In the genomic region with DNA sequence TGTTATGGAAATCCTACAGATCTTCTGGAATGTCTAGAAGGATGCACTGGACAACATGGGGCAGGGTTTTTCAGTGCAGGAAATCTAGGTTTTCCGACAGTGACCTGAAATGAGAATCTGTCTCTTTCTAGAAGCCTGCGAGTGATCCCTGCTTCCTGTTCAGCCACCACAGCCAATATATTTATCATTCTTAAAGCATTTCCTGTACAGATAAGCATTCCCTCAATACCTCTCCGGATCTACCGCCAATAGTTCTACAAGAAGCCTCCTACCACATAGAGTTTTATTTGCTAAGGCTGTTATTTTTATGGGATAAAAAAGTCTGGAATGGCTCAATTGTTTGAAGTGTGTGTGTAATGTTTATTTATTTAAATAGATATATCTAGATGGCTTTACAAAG, we compare ENCODE assay signal across 19 mouse cellular contexts. TPM values are rescaled to one million over a fixed set of nuclear protein-coding genes. Genes with fewer than 3 reads are reported as not detected.
DNase-seq lines count a peak whose midpoint lies in the region; ATAC-seq and TF ChIP-seq lines count a peak whose summit lies in the region.
"Had no signal": no experiment of that assay in that cellular context is flagged by ENCODE, and none has a peak within 500 bp of the region (broad histone marks: within the 10 kb centered on the region; RNA-seq: fewer than 3 reads in every experiment).

No protein-coding gene starts in this region.

- H3K27me3 ChIP-seq in heart, embryonic 13.5 days (replicated peaks): no peaks in the 10 kb centered on the region
- no peaks in the 10 kb centered on the region for H3K27me3 ChIP-seq in heart, postnatal 0 days (ENCODE audit: control insufficient read depth, insufficient read depth, low read length)
- H3K27me3 ChIP-seq: embryonic facial prominence, embryonic 12.5 days; forebrain, embryonic 12.5 days; intestine, embryonic 15.5 days; kidney, embryonic 15.5 days had no signal

- 42% methylated on average over 4 of the region's 4 CpGs for WGBS in heart, embryonic 13.5 days
- WGBS in heart, postnatal 0 days: 47% methylated on average over 4 of the region's 4 CpGs

- H3K27ac ChIP-seq in heart, embryonic 13.5 days (replicated peaks): peak overlapping the region; percentile 68
- peak overlapping the region; percentile 36 for H3K27ac ChIP-seq in heart, postnatal 0 days (ENCODE audit: low read depth)
- H3K27ac ChIP-seq: embryonic facial prominence, embryonic 12.5 days; forebrain, embryonic 12.5 days; hindbrain, embryonic 14.5 days; intestine, embryonic 15.5 days; kidney, embryonic 15.5 days had no signal

- H3K4me2 ChIP-seq in heart, embryonic 13.5 days: no peak overlapping the region
- no peak overlapping the region for H3K4me2 ChIP-seq in heart, postnatal 0 days (ENCODE audit: low read depth, low read length)
- H3K4me2 ChIP-seq: embryonic facial prominence, embryonic 12.5 days; forebrain, embryonic 12.5 days; hindbrain, embryonic 14.5 days; intestine, embryonic 15.5 days; kidney, embryonic 15.5 days had no signal

- TF ChIP-seq CTCF in heart, postnatal 0 days (IDR thresholded peaks at IDR 0.05; ENCODE audit: low read depth): no peak

- H3K36me3 ChIP-seq in heart, embryonic 13.5 days: no peaks in the 10 kb centered on the region
- H3K36me3 ChIP-seq in heart, postnatal 0 days (replicated peaks; ENCODE audit: control insufficient read depth, insufficient read depth, low read length): no peaks in the 10 kb centered on the region
- H3K36me3 ChIP-seq: embryonic facial prominence, embryonic 12.5 days; forebrain, embryonic 12.5 days; intestine, embryonic 15.5 days; kidney, embryonic 15.5 days had no signal

- intact Hi-C loops in heart, postnatal 36 days (cut with DNase I): no loop called here

- ATAC-seq in heart, embryonic 13.5 days (ENCODE audit: extremely low read depth, insufficient number of reproducible peaks, low FRiP score, low TSS enrichment): no peak
- ATAC-seq in heart, postnatal 0 days (ENCODE audit: insufficient read depth, low read depth): no peak
- 0 out of 2 replicates have a peak, but pooled peaks have one; percentile 8 for ATAC-seq in common myeloid progenitor, adult 5-6 weeks (replicated peaks; ENCODE audit: low read depth, poor library complexity, severe bottlenecking)
- ATAC-seq: forebrain, embryonic 16.5 days; intestine, embryonic 15.5 days had no signal

- H3K4me3 ChIP-seq in heart, embryonic 13.5 days: no peak overlapping the region
- H3K4me3 ChIP-seq in heart, postnatal 0 days (ENCODE audit: low read depth, low read length): no peak overlapping the region
- H3K4me3 ChIP-seq: embryonic facial prominence, embryonic 12.5 days; forebrain, embryonic 12.5 days; intestine, embryonic 15.5 days; kidney, embryonic 15.5 days had no signal

- H3K4me1 ChIP-seq in heart, embryonic 13.5 days: 0 out of 2 replicates have a peak, but pooled peaks cover 3% of the 10 kb centered on the region
- no peaks in the 10 kb centered on the region for H3K4me1 ChIP-seq in heart, postnatal 0 days (ENCODE audit: control insufficient read depth, insufficient read depth)
- H3K4me1 ChIP-seq: embryonic facial prominence, embryonic 12.5 days; forebrain, embryonic 12.5 days; intestine, embryonic 15.5 days had no signal

- DNase-seq in heart, postnatal 4 days: no peak
- peak; percentile 20 for DNase-seq in heart, postnatal 0 days (ENCODE audit: low spot score)
- no peak for DNase-seq in heart, postnatal 36 days
- peak; percentile 20 for DNase-seq in 416B (ENCODE audit: low read depth)
- DNase-seq in Muller cell, postnatal 12 days (ENCODE audit: inconsistent ontology term): no peak
- DNase-seq: adrenal gland, postnatal 10 days; cerebellum, adult 11 months; cerebellum, adult 8-10 months; cerebellum, postnatal 14 days; gastrocnemius, postnatal 14 days; kidney, adult 2 months had no signal

- peaks cover 7% of the 10 kb centered on the region for H3K9me3 ChIP-seq in heart, embryonic 13.5 days
- H3K9me3 ChIP-seq in heart, postnatal 0 days (replicated peaks; ENCODE audit: control insufficient read depth, low read length): 0 out of 2 replicates have a peak, but pooled peaks cover 8% of the 10 kb centered on the region
- H3K9me3 ChIP-seq: embryonic facial prominence, embryonic 12.5 days; intestine, embryonic 15.5 days; kidney, embryonic 15.5 days had no signal

- TF ChIP-seq EP300 in heart, postnatal 0 days (IDR thresholded peaks at IDR 0.05; ENCODE audit: low read depth): no peak

- no peak overlapping the region for H3K9ac ChIP-seq in heart, embryonic 13.5 days
- H3K9ac ChIP-seq in heart, postnatal 0 days (replicated peaks; ENCODE audit: low read depth, low read length): no peak overlapping the region
- H3K9ac ChIP-seq: embryonic facial prominence, embryonic 12.5 days; forebrain, embryonic 12.5 days; hindbrain, embryonic 14.5 days; intestine, embryonic 15.5 days; kidney, embryonic 15.5 days had no signal

RNA-seq across cellular contexts. Expression of gene Efcab5, which starts 43.3 kb away (rescaled TPM):
- polyA plus RNA-seq in heart, embryonic 13.5 days (2015; fragmentation: Nextera tagmentation; extraction: Ambion mirVana): 0.13 and 0.32 TPM in 2 replicates
- total RNA-seq in heart, postnatal 4 days (2021): under 1 TPM; 0.41 to 0.76 TPM
- 0.04 and 0.27 TPM in 2 replicates for total RNA-seq in heart, postnatal 0 days (2014; rRNA removed; ENCODE audit: low replicate concordance)
- 0.25 and 0.29 TPM in 2 replicates for polyA plus RNA-seq in heart, postnatal 0 days (2015; fragmentation: Nextera tagmentation; extraction: Ambion mirVana)
- total RNA-seq in heart, postnatal 36 days (2021): under 1 TPM; 0.31 to 0.73 TPM
- 0.55 and 0.92 TPM in 2 replicates for total RNA-seq in common myeloid progenitor, adult 5-6 weeks (2017)

Comparison
In these comparisons a context has a peak if more than half of its experiments do, and no peak if none do; other contexts are left out.
1. DNase-seq: peak in heart, postnatal 0 days (single experiment) and 416B (single experiment); none in heart, postnatal 4 days (single experiment), heart, postnatal 36 days (0 of 2) and Muller cell, postnatal 12 days (single experiment).